Mouse (Mus musculus): ENCODE results near the gene Ddx39. TPM values are rescaled to one million over a fixed set of nuclear protein-coding genes. Genes with fewer than 3 reads are reported as not detected.

Gene Ddx39
- polyA plus RNA-seq, 1 experiment from 2014 or later: 75.5 TPM

DNA sequence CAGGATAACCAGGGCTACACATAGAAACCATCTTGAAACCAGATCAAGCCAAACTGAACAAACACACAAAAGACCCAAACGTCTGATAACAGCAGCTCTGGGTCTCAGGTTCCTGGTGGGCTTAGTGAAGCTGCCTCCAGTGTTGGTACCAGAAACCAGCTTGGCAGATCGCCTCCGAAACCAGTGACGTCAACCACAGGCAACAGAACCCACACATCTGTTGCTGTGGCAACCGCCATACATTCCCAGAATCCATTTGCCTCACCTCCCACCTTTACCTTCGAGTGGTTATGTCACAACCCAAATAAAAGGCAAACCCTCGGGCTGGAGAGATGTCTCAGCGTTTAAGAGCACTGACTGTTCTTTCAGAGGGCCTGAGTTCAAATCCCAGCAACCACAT, 7.4 kb upstream of the Ddx39 start:
- 71% methylated on average over 8 of the region's 8 CpGs for WGBS
- no peak overlapping the region for H3K27ac ChIP-seq (ENCODE audit: low read depth, low read length)
- ATAC-seq: no peak

GRCm38 (mm10) chr8:83714676-83715030, 324 bp upstream of the Ddx39 start:
- H3K27ac ChIP-seq (ENCODE audit: low read depth, low read length): no peak overlapping the region; the same call in 1 of the 2 replicates
- 0 out of 2 replicates have a peak overlapping the region, but pooled peaks have one; percentile 11 for H3K9ac ChIP-seq (ENCODE audit: low read depth, low read length)
- H3K4me1 ChIP-seq (replicated peaks; ENCODE audit: control insufficient read depth, insufficient read depth, low read length): no peaks in the 10 kb centered on the region
- 16% methylated on average over 8 of the region's 8 CpGs for WGBS
- TF ChIP-seq CTCF (IDR thresholded peaks at IDR 0.05; ENCODE audit: low read depth): no peak
- H3K36me3 ChIP-seq (ENCODE audit: control insufficient read depth, insufficient read depth): peaks cover 5% of the 10 kb centered on the region
- peak overlapping the region; percentile 93; the same call in 1 of the 2 replicates for H3K4me3 ChIP-seq (ENCODE audit: low read depth, low read length)
- H3K9me3 ChIP-seq (ENCODE audit: control insufficient read depth): no peaks in the 10 kb centered on the region
- peak; percentile 18; the same call in 1 of the 2 replicates for ATAC-seq
- no peaks in the 10 kb centered on the region for H3K27me3 ChIP-seq (replicated peaks; ENCODE audit: control insufficient read depth, insufficient read depth, low read length)
- peak overlapping the region; percentile 80 for H3K4me2 ChIP-seq (replicated peaks; ENCODE audit: low read depth)

More for the DNA sequence above, 7.4 kb upstream of the Ddx39 start:
- Histone ChIP-seq H3K9ac (ENCODE audit: low read depth, low read length) (no peak overlapping the region), H3K36me3 (ENCODE audit: control insufficient read depth, insufficient read depth) (no peaks in the 10 kb centered on the region), H3K4me1 (replicated peaks; ENCODE audit: control insufficient read depth, insufficient read depth, low read length) (no peaks in the 10 kb centered on the region), H3K27me3 (replicated peaks; ENCODE audit: control insufficient read depth, insufficient read depth, low read length) (no peaks in the 10 kb centered on the region), H3K9me3 (ENCODE audit: control insufficient read depth) (no peaks in the 10 kb centered on the region), H3K4me3 (ENCODE audit: low read depth, low read length) (no peak overlapping the region), H3K4me2 (replicated peaks; ENCODE audit: low read depth) (no peak overlapping the region)
- TF ChIP-seq CTCF (IDR thresholded peaks at IDR 0.05; ENCODE audit: low read depth): no peak

DNA sequence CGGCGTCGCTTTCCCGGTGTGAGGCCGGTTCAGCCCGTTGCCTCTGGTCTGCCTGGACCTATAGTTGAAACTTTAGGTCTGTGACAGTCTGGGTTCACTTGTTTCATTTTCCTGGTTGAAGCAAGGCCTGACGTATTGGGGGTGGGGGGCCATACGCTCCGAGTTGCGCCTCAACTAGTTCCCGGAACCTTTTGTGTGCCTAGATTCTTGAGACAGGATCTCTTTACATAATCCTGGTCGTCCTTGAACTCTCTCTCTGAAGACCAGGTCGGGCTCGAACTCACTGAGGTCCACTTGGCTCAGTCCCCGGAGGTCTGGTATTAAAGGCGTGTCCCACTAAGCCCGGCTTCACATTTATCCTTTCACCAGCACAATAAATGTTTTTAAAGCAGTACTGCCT, 794 bp downstream of the Ddx39 start:
- no peak for ATAC-seq
- TF ChIP-seq CTCF (IDR thresholded peaks at IDR 0.05; ENCODE audit: low read depth): no peak
- Histone ChIP-seq H3K4me2 (replicated peaks; ENCODE audit: low read depth) (peak overlapping the region; percentile 80), H3K27ac (ENCODE audit: low read depth, low read length) (peak overlapping the region; percentile 85; the same call in 1 of the 2 replicates), H3K36me3 (ENCODE audit: control insufficient read depth, insufficient read depth) (peaks cover 16% of the 10 kb centered on the region), H3K9me3 (ENCODE audit: control insufficient read depth) (no peaks in the 10 kb centered on the region), H3K4me3 (ENCODE audit: low read depth, low read length) (peak overlapping the region; percentile 93), H3K27me3 (replicated peaks; ENCODE audit: control insufficient read depth, insufficient read depth, low read length) (no peaks in the 10 kb centered on the region), H3K9ac (ENCODE audit: low read depth, low read length) (peak overlapping the region; percentile 76), H3K4me1 (replicated peaks; ENCODE audit: control insufficient read depth, insufficient read depth, low read length) (no peaks in the 10 kb centered on the region)
- under 1% methylated on average over 17 of the region's 17 CpGs for WGBS

DNA sequence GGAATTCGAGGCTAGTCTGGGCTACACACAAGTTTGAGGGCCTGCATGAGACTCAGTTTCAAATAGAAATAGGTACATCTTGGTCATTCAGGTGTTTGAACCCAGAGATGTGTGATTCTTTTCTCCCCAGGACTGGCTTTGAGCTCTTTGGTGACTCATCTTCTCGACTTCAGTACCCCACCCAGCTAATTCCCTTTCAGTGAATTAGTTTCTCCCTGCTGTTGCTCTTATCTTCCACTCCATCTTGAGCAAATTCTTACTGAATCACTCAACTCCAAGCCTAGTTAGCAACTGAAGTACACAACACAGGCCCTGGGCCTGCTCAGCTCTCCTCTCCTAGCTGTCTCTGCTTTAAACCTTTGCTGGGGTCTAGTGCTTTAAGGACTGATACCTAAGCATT, 1.6 kb downstream of the Ddx39 start:
- no peaks in the 10 kb centered on the region for H3K9me3 ChIP-seq (ENCODE audit: control insufficient read depth)
- WGBS: 42% methylated on average over 2 of the region's 2 CpGs
- no peaks in the 10 kb centered on the region for H3K27me3 ChIP-seq (replicated peaks; ENCODE audit: control insufficient read depth, insufficient read depth, low read length)
- H3K9ac ChIP-seq (ENCODE audit: low read depth, low read length): no peak overlapping the region
- no peaks in the 10 kb centered on the region for H3K4me1 ChIP-seq (replicated peaks; ENCODE audit: control insufficient read depth, insufficient read depth, low read length)
- ATAC-seq: no peak
- H3K4me3 ChIP-seq (ENCODE audit: low read depth, low read length): no peak overlapping the region
- H3K27ac ChIP-seq (ENCODE audit: low read depth, low read length): no peak overlapping the region
- TF ChIP-seq CTCF (IDR thresholded peaks at IDR 0.05; ENCODE audit: low read depth): no peak
- peak overlapping the region; percentile 80 for H3K4me2 ChIP-seq (replicated peaks; ENCODE audit: low read depth)
- peaks cover 24% of the 10 kb centered on the region for H3K36me3 ChIP-seq (ENCODE audit: control insufficient read depth, insufficient read depth)

- Histone ChIP-seq H3K27ac (ENCODE audit: low read depth, low read length) (no peak overlapping the region), H3K9me3 (ENCODE audit: control insufficient read depth) (no peaks in the 10 kb centered on the region), H3K27me3 (replicated peaks; ENCODE audit: control insufficient read depth, insufficient read depth, low read length) (no peaks in the 10 kb centered on the region), H3K4me1 (replicated peaks; ENCODE audit: control insufficient read depth, insufficient read depth, low read length) (no peaks in the 10 kb centered on the region), H3K4me3 (ENCODE audit: low read depth, low read length) (no peak overlapping the region), H3K4me2 (replicated peaks; ENCODE audit: low read depth) (no peak overlapping the region), H3K36me3 (ENCODE audit: control insufficient read depth, insufficient read depth) (peaks cover 49% of the 10 kb centered on the region), H3K9ac (ENCODE audit: low read depth, low read length) (no peak overlapping the region)
- TF ChIP-seq CTCF (IDR thresholded peaks at IDR 0.05; ENCODE audit: low read depth): no peak
- 83% methylated on average over 2 of the region's 2 CpGs for WGBS
- no peak for ATAC-seq
These were observed 4.1 kb downstream of the Ddx39 start for GRCm38 (mm10) chr8:83719048-83719447.

DNA sequence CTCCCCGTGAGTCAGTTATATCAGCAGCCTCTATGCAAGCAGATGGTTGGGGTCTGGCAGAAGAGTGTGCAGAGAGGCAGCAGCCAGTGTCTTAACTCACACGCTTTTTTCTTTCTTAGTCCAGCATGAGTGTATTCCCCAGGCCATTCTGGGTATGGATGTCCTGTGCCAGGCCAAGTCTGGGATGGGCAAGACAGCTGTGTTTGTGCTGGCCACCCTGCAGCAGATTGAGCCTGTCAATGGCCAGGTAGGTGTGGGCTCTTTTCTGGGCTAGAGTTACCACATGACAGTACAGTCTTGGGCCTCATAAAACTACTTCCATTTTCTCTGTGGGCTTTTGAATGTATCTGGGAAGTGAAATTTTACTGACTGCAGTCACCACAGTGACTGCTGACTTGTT, 4.7 kb downstream of the Ddx39 start:
- 80% methylated on average over 2 of the region's 2 CpGs for WGBS
- no peak overlapping the region for H3K9ac ChIP-seq (ENCODE audit: low read depth, low read length)
- no peak overlapping the region for H3K4me2 ChIP-seq (replicated peaks; ENCODE audit: low read depth)
- no peak for TF ChIP-seq CTCF (IDR thresholded peaks at IDR 0.05; ENCODE audit: low read depth)
- H3K36me3 ChIP-seq (ENCODE audit: control insufficient read depth, insufficient read depth): peaks cover 55% of the 10 kb centered on the region
- no peaks in the 10 kb centered on the region for H3K9me3 ChIP-seq (ENCODE audit: control insufficient read depth)
- no peak overlapping the region for H3K27ac ChIP-seq (ENCODE audit: low read depth, low read length)
- H3K4me1 ChIP-seq (replicated peaks; ENCODE audit: control insufficient read depth, insufficient read depth, low read length): no peaks in the 10 kb centered on the region
- no peak for ATAC-seq
- no peak overlapping the region for H3K4me3 ChIP-seq (ENCODE audit: low read depth, low read length)
- H3K27me3 ChIP-seq (replicated peaks; ENCODE audit: control insufficient read depth, insufficient read depth, low read length): no peaks in the 10 kb centered on the region

Measured in intestine, postnatal 0 days (tissue).